Mouse (Mus musculus) kidney, embryonic 15.5 days (tissue): ENCODE measurements around the gene Nos3. TPM values are rescaled to one million over a fixed set of nuclear protein-coding genes. Genes with fewer than 3 reads are reported as not detected.
A peak's percentile ranks its signal among the peaks of the same experiment; 100 is the strongest.

Experiments
- ATAC-seq: fragments of 200-750 bp; cut with Nextera tagmentation; replicated peaks from 2 replicates; pipeline ENCODE4 v1.8.0; 2017; ENCODE audit warnings: moderate TSS enrichment; ENCODE audit not compliant: low FRiP score
- H3K27ac ChIP-seq: fragments of 300-500 bp; sonication (generic); 2 replicates; pipeline ENCODE4 v1.5.1; 2015; ENCODE audit warnings: mild to moderate bottlenecking, inconsistent platforms
- H3K27me3 ChIP-seq: fragments of 300-500 bp; sonication (generic); 2 replicates; pipeline ENCODE4 v1.6.1; 2015; ENCODE audit warnings: inconsistent platforms
- H3K36me3 ChIP-seq: fragments of 300-500 bp; sonication (generic); 2 replicates; pipeline ENCODE4 v1.6.1; 2015; ENCODE audit warnings: inconsistent platforms
- H3K4me1 ChIP-seq: fragments of 300-500 bp; sonication (generic); 2 replicates; pipeline ENCODE4 v1.6.1; 2015; ENCODE audit warnings: inconsistent platforms
- H3K4me2 ChIP-seq: fragments of 300-500 bp; sonication (generic); 2 replicates; pipeline ENCODE4 v1.6.1; 2015; ENCODE audit warnings: moderate library complexity, mild to moderate bottlenecking, inconsistent platforms
- H3K4me3 ChIP-seq: fragments of 300-500 bp; sonication (generic); replicated peaks from 2 replicates; pipeline ENCODE4 v1.5.1; 2015; ENCODE audit warnings: mild to moderate bottlenecking, inconsistent platforms
- H3K9ac ChIP-seq: fragments of 300-500 bp; sonication (generic); 2 replicates; pipeline ENCODE4 v1.6.1; 2015; ENCODE audit warnings: mild to moderate bottlenecking, inconsistent platforms
- H3K9me3 ChIP-seq: fragments of 300-500 bp; sonication (generic); replicated peaks from 2 replicates; pipeline ENCODE4 v1.6.1; 2016; ENCODE audit warnings: inconsistent platforms
- WGBS: fragments of 180-500 bp; shearing (Covaris S2); methylation state at CpG from one replicate; pipeline ENCODE4 v1.1.7; 2015; ENCODE audit warnings: mixed read lengths; 5-methylcytosine and 5-hydroxymethylcytosine counted together
- polyA plus RNA-seq: library from polyadenylated mRNA; unstranded; fragments of >200 nt; fragmentation: Nextera tagmentation; extraction: Ambion mirVana; gene quantifications from 2 replicates; pipeline ENCODE4 v1.2.1, GENCODE M21; 2015

The Nos3 gene
- polyA plus RNA-seq, 1 experiment from 2014 or later: 18.4 TPM

- no peak for ATAC-seq
- Histone ChIP-seq H3K36me3 (peaks cover 7% of the 10 kb centered on the region; the same call in 1 of the 2 replicates), H3K27ac (no peak overlapping the region), H3K4me2 (no peak overlapping the region), H3K4me1 (peaks cover 51% of the 10 kb centered on the region), H3K27me3 (no peaks in the 10 kb centered on the region), H3K9ac (no peak overlapping the region), H3K9me3 (no peaks in the 10 kb centered on the region), H3K4me3 (no peak overlapping the region)
- WGBS: 77% methylated on average over 4 of the region's 4 CpGs
Measured at GRCm38 (mm10) chr5:24332401-24332800, 32.2 kb upstream of the Nos3 start.

- Histone ChIP-seq H3K4me3 (no peak overlapping the region), H3K4me1 (peaks cover 38% of the 10 kb centered on the region), H3K4me2 (no peak overlapping the region), H3K27me3 (no peaks in the 10 kb centered on the region), H3K9ac (no peak overlapping the region), H3K36me3 (peaks cover 7% of the 10 kb centered on the region; the same call in 1 of the 2 replicates), H3K9me3 (no peaks in the 10 kb centered on the region), H3K27ac (peak overlapping the region; percentile 60; the same call in 1 of the 2 replicates)
- 13% methylated on average over 3 of the region's 3 CpGs for WGBS
- ATAC-seq: 0 out of 2 replicates have a peak, but pooled peaks have one; percentile 37
Measured at GRCm38 (mm10) chr5:24334749-24335148, 29.9 kb upstream of the Nos3 start.

- peaks cover 32% of the 10 kb centered on the region for H3K4me1 ChIP-seq
- no peak overlapping the region for H3K4me2 ChIP-seq
- no peaks in the 10 kb centered on the region for H3K27me3 ChIP-seq
- WGBS: 22% methylated on average over 3 of the region's 3 CpGs
- no peak overlapping the region for H3K9ac ChIP-seq
- no peak overlapping the region for H3K4me3 ChIP-seq
- ATAC-seq: peak; percentile 79
- no peaks in the 10 kb centered on the region for H3K9me3 ChIP-seq
- peaks cover 7% of the 10 kb centered on the region; the same call in 1 of the 2 replicates for H3K36me3 ChIP-seq
- 0 out of 2 replicates have a peak overlapping the region, but pooled peaks have one; percentile 11 for H3K27ac ChIP-seq
Measured at GRCm38 (mm10) chr5:24335888-24336511, 28.6 kb upstream of the Nos3 start.

GRCm38 (mm10) chr5:24337366-24337765, 27.2 kb upstream of the Nos3 start:
- Histone ChIP-seq H3K36me3 (no peaks in the 10 kb centered on the region), H3K27me3 (no peaks in the 10 kb centered on the region), H3K27ac (0 out of 2 replicates have a peak overlapping the region, but pooled peaks have one; percentile 13), H3K9me3 (no peaks in the 10 kb centered on the region), H3K4me2 (no peak overlapping the region), H3K4me3 (no peak overlapping the region), H3K9ac (no peak overlapping the region), H3K4me1 (peaks cover 32% of the 10 kb centered on the region)
- 25% methylated on average over 9 of the region's 9 CpGs for WGBS
- peak; percentile 38; the same call in 1 of the 2 replicates for ATAC-seq

- Histone ChIP-seq H3K27ac (0 out of 2 replicates have a peak overlapping the region, but pooled peaks have one; percentile 13), H3K27me3 (no peaks in the 10 kb centered on the region), H3K9ac (no peak overlapping the region), H3K4me2 (no peak overlapping the region), H3K9me3 (no peaks in the 10 kb centered on the region), H3K4me1 (peaks cover 34% of the 10 kb centered on the region), H3K36me3 (no peaks in the 10 kb centered on the region), H3K4me3 (no peak overlapping the region)
- WGBS: 35% methylated on average over 2 of the region's 2 CpGs
- ATAC-seq: no peak
Measured at GRCm38 (mm10) chr5:24337821-24338220, 26.8 kb upstream of the Nos3 start.

- H3K36me3 ChIP-seq: no peaks in the 10 kb centered on the region
- ATAC-seq: no peak
- no peak overlapping the region for H3K4me3 ChIP-seq
- 73% methylated on average over 14 of the region's 14 CpGs for WGBS
- no peak overlapping the region for H3K4me2 ChIP-seq
- H3K9me3 ChIP-seq: no peaks in the 10 kb centered on the region
- peaks cover 41% of the 10 kb centered on the region for H3K4me1 ChIP-seq
- H3K27me3 ChIP-seq: peaks cover 3% of the 10 kb centered on the region; the same call in 1 of the 2 replicates
- H3K27ac ChIP-seq: no peak overlapping the region
- no peak overlapping the region for H3K9ac ChIP-seq
Measured at GRCm38 (mm10) chr5:24342205-24342963, 22.2 kb upstream of the Nos3 start.

- H3K4me1 ChIP-seq: peaks cover 41% of the 10 kb centered on the region
- no peaks in the 10 kb centered on the region for H3K36me3 ChIP-seq
- H3K4me2 ChIP-seq: no peak overlapping the region
- H3K4me3 ChIP-seq: no peak overlapping the region
- WGBS: 51% methylated on average over 8 of the region's 8 CpGs
- no peaks in the 10 kb centered on the region for H3K9me3 ChIP-seq
- H3K27me3 ChIP-seq: peaks cover 3% of the 10 kb centered on the region; the same call in 1 of the 2 replicates
- H3K27ac ChIP-seq: no peak overlapping the region
- H3K9ac ChIP-seq: no peak overlapping the region
- no peak for ATAC-seq
Measured at GRCm38 (mm10) chr5:24342966-24343365, 21.6 kb upstream of the Nos3 start.

- Histone ChIP-seq H3K4me1 (peaks cover 43% of the 10 kb centered on the region), H3K4me3 (no peak overlapping the region), H3K27me3 (peaks cover 7% of the 10 kb centered on the region; the same call in 1 of the 2 replicates), H3K4me2 (no peak overlapping the region), H3K27ac (peak overlapping the region; percentile 87; the same call in 1 of the 2 replicates), H3K36me3 (no peaks in the 10 kb centered on the region), H3K9ac (no peak overlapping the region), H3K9me3 (no peaks in the 10 kb centered on the region)
- no peak for ATAC-seq
Measured at GRCm38 (mm10) chr5:24343379-24343778, 21.2 kb upstream of the Nos3 start.

GRCm38 (mm10) chr5:24343977-24344436, 20.6 kb upstream of the Nos3 start:
- peak overlapping the region; percentile 47 for H3K4me2 ChIP-seq
- ATAC-seq: no peak
- peaks cover 14% of the 10 kb centered on the region for H3K27me3 ChIP-seq
- H3K9ac ChIP-seq: no peak overlapping the region
- H3K27ac ChIP-seq: peak overlapping the region; percentile 87
- H3K9me3 ChIP-seq: no peaks in the 10 kb centered on the region
- no peak overlapping the region for H3K4me3 ChIP-seq
- WGBS: 22% methylated on average over 2 of the region's 2 CpGs
- H3K4me1 ChIP-seq: peaks cover 50% of the 10 kb centered on the region
- no peaks in the 10 kb centered on the region for H3K36me3 ChIP-seq

- ATAC-seq: peak; percentile 80
- Histone ChIP-seq H3K36me3 (no peaks in the 10 kb centered on the region), H3K9ac (no peak overlapping the region), H3K9me3 (no peaks in the 10 kb centered on the region), H3K4me2 (peak overlapping the region; percentile 47), H3K4me1 (peaks cover 54% of the 10 kb centered on the region), H3K27me3 (peaks cover 19% of the 10 kb centered on the region), H3K4me3 (peak overlapping the region; percentile 15; the same call in 1 of the 2 replicates), H3K27ac (peak overlapping the region; percentile 87)
- WGBS: 10% methylated on average over 12 of the region's 12 CpGs
Measured at GRCm38 (mm10) chr5:24344477-24345051, 20.0 kb upstream of the Nos3 start.

- no peaks in the 10 kb centered on the region for H3K9me3 ChIP-seq
- H3K27ac ChIP-seq: no peak overlapping the region
- H3K9ac ChIP-seq: no peak overlapping the region
- H3K36me3 ChIP-seq: no peaks in the 10 kb centered on the region
- H3K27me3 ChIP-seq: peaks cover 33% of the 10 kb centered on the region
- H3K4me1 ChIP-seq: peaks cover 70% of the 10 kb centered on the region
- H3K4me2 ChIP-seq: no peak overlapping the region
- no peak for ATAC-seq
- H3K4me3 ChIP-seq: no peak overlapping the region
- 69% methylated on average over 7 of the region's 7 CpGs for WGBS
Measured at GRCm38 (mm10) chr5:24346313-24346712, 18.3 kb upstream of the Nos3 start.
